Mouse (Mus musculus): ENCODE data around the gene Cpne4.

The Cpne4 gene

GRCm38 (mm10) chr9:104687051-104687450, 140.0 kb downstream of the Cpne4 start:
- no peak for DNase-seq (ENCODE audit: low spot score)

- DNase-seq (ENCODE audit: low spot score): no peak
These were observed 146.1 kb downstream of the Cpne4 start for GRCm38 (mm10) chr9:104693145-104693544.

GRCm38 (mm10) chr9:104710831-104711230, 163.7 kb downstream of the Cpne4 start:
- no peak for DNase-seq (ENCODE audit: low spot score)

GRCm38 (mm10) chr9:104725311-104725710, 178.2 kb downstream of the Cpne4 start:
- no peak for DNase-seq (ENCODE audit: low spot score)

GRCm38 (mm10) chr9:104742661-104743380, 195.7 kb downstream of the Cpne4 start:
- no peak for DNase-seq (ENCODE audit: low spot score)

GRCm38 (mm10) chr9:104755519-104755918, 208.4 kb downstream of the Cpne4 start:
- no peak for DNase-seq (ENCODE audit: low spot score)

GRCm38 (mm10) chr9:104760031-104760430, 212.9 kb downstream of the Cpne4 start:
- no peak for DNase-seq (ENCODE audit: low spot score)

- no peak for DNase-seq (ENCODE audit: low spot score)
These were observed 229.2 kb downstream of the Cpne4 start for GRCm38 (mm10) chr9:104776198-104776815.

GRCm38 (mm10) chr9:104777135-104777534, 230.0 kb downstream of the Cpne4 start:
- no peak for DNase-seq (ENCODE audit: low spot score)

GRCm38 (mm10) chr9:104777780-104778179, 230.7 kb downstream of the Cpne4 start:
- no peak for DNase-seq (ENCODE audit: low spot score)

GRCm38 (mm10) chr9:104796601-104797000, 249.5 kb downstream of the Cpne4 start:
- no peak for DNase-seq (ENCODE audit: low spot score)

GRCm38 (mm10) chr9:104804776-104805175, 257.7 kb downstream of the Cpne4 start:
- no peak for DNase-seq (ENCODE audit: low spot score)

- DNase-seq (ENCODE audit: low spot score): no peak
These were observed 267.6 kb downstream of the Cpne4 start for GRCm38 (mm10) chr9:104814681-104815080.

- DNase-seq (ENCODE audit: low spot score): no peak
These were observed 281.6 kb downstream of the Cpne4 start for GRCm38 (mm10) chr9:104828646-104829045.

- DNase-seq (ENCODE audit: low spot score): no peak
These were observed 286.0 kb downstream of the Cpne4 start for GRCm38 (mm10) chr9:104832934-104833539.

- no peak for DNase-seq (ENCODE audit: low spot score)
These were observed 290.8 kb downstream of the Cpne4 start for GRCm38 (mm10) chr9:104837931-104838330.

- DNase-seq (ENCODE audit: low spot score): no peak
These were observed 294.2 kb downstream of the Cpne4 start for GRCm38 (mm10) chr9:104841278-104841677.

GRCm38 (mm10) chr9:104845226-104845930, 298.3 kb downstream of the Cpne4 start:
- no peak for DNase-seq (ENCODE audit: low spot score)

GRCm38 (mm10) chr9:104853701-104854100, 306.6 kb downstream of the Cpne4 start:
- no peak for DNase-seq (ENCODE audit: low spot score)

GRCm38 (mm10) chr9:104854245-104854921, 307.3 kb downstream of the Cpne4 start:
- no peak for DNase-seq (ENCODE audit: low spot score)

- no peak for DNase-seq (ENCODE audit: low spot score)
These were observed 318.7 kb downstream of the Cpne4 start for GRCm38 (mm10) chr9:104865830-104866229.

GRCm38 (mm10) chr9:104872586-104872985, 325.5 kb downstream of the Cpne4 start:
- DNase-seq (ENCODE audit: low spot score): no peak
